Mouse (Mus musculus) testis, postnatal 10 days (tissue): Measurements from ENCODE around the gene Mtmr10.

Source experiments
- DNase-seq: peaks from one replicate; pipeline ENCODE4 v3.0.0; 2021; ENCODE audit warnings: low spot score

Mtmr10 gene

DNA sequence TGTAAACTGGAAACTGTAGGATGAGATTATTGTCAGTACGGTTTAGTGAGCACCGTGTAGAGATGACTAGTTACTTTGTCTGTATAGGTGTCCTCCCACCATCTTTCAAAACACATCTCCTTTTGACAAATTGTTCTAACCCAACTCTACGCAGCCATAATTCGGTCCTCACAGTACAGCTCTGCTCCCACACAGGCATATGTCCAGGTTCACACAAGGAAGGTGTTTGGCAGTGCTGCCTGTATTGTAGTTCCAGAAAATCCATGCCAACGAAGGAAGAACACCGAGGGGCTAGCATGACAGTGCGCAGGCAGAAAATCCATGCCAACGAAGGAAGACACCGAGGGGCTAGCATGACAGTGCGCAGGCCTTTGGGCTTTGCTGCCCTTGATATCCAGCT, 4.3 kb downstream of the Mtmr10 start:
- DNase-seq = no peak

DNA sequence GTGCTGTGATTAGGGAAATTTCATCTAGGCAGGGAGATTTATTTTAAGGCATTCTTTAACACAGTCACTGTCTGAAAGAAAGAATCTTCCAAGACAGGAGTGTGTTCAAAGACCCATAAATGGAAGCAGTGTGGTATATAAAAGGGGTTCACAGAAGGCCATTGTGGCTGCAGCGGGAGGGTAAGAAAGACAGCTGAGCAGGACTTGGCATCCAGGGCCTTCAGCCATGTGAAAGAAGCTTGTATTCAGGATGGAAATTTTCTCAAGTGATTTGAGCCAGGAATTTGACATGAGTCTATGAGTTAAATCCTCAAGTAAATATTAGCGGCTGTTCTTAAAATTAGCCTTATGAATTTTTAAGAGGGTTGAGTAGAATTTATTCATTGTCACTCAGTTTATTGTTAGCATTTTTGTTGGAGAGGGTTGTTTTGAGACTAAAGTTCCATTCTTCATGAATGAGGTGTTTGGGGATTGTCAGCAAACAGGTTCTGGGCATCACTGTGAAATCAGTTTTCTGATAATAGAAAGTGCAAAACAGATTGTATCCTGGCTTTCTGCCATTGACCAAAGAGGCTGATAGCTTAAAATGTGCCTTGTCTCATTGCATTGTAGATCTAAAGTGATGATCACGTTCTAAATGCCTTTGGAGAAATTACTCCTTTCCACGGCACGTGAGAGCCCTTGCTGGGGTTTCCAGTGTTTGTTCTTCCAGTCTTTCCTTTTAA, 9.0 kb downstream of the Mtmr10 start:
- no peak for DNase-seq

DNA sequence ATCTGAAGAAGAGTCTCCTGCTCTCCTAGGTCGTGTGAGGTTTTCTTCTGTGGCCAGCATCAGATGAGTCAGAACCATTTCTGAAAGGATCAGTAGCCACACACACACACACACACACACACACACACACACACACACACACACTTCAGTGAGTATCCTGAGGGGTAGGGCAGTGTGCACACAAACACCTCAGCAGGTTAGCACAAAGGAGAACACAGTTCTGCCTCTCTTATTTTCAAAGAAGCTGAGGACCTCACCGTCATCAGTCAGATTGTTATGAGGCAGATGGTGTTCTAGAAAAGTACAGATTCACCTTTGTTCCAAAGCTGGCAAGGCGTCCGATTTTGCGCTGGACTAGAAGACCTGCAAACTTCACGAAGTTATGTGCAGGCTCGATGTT, 22.8 kb downstream of the Mtmr10 start:
- no peak for DNase-seq

DNA sequence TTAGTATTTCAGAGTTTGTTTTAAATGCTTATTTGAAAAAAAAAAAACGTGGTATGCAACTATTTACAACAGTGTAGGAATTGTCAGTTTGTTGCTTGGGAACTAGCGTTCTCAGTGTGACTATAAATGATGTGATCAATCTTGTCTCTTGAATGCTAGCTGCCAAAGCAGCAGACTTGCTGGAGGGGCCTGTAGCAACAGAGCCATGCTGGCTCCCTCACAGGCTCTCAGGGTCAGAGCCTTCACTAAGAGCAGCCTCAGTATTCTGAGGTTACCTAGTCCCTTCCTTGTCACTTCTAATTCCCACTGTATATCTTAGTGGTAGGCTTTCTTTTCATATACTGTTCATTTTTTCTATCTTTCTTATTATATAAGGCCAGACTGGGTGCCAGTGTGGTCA, 23.3 kb downstream of the Mtmr10 start:
- no peak for DNase-seq

DNA sequence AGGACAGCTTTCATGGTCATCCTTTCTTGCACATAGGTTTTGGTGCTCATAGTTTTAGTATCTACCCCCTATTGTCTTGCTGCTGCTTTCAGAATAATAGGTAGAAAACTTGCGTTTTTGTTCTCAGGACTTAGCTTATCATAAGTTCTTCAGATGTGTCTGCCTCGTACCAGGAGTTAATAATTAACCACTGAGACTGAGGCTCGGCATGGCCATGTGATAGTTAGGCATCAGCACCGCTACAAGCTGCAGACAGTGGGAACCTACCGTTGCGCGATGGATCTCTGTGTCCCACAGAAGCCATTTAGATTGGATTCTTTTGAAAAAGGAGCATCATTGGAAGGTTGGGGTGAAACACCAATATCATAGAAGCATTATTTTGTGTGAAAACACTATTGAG, 25.4 kb downstream of the Mtmr10 start:
- no peak for DNase-seq

DNA sequence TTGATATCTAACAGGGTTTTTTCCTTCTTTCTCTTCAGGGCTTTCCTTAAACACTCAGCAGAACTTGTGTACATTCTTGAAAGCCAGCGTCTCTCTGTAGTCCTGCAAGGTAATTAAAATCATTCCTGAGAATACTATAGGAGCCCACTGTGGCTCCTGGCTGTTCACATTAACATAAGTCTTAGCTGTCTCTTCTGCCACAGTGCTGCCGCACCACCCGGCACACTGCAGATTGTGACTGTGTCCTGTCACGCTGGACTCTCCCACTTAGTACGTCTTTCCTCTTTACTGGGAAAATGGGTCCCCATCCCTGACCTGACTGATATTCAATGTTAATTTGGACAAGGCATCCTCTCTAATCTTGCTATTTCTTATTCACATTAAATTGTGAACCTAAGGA, 33.7 kb downstream of the Mtmr10 start:
- no peak for DNase-seq

DNA sequence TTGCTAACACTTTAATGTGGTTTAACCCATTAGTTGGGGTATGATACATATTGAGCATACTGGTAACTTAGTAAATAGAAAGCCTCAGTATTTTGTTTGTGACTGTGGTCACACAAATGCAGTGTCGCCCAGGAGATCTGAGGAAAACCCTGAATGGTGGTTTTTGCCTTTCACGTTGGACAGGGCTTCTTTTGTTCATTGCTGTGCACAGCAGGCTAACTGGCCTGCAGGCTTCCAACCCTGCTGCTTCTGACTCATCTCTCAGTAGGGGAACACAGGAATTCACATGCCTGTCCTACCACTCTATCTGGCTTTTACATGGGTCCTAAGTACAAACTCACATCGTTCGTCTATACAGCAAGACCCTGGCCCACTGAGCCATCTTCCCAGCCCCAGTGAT, 34.2 kb downstream of the Mtmr10 start:
- DNase-seq = no peak

DNA sequence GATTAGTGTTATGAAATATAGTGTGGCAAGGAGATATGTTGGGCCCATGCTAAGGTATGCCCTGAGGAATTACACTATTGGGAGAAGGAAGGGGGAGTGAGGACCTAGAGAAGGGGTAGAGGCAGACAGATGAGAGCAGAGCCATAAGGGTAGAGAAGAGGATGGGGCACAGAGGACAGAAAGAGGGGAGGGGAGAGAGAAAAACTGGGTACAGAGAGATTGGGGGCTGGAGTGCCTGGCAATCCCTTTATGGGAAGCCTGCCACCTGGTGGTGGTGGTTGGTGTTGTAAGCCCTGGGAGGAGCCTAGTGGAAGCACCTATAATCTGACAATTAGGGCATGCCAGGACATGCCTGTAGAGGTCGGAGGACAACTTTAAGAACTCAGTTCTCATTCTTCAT, 39.4 kb downstream of the Mtmr10 start:
- peak; percentile 90 for DNase-seq

DNA sequence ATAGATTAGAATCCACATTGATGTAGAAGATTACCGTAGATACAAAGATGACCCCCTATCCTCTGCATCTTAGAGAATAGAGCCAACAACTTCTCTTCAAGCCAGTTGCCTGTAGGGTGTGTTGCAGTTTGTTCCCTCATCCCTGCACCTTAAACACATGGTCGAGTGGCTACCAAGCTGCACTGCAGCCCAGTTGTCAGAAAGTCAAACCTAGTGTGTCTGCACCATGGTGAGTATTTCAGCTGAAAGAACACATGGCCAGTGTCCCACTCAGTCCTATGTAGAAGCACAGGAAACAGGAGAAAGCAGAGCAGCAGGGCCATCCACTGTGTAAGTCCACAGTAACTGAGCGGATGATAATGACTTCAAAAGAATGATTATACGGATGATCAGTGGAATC, 40.0 kb downstream of the Mtmr10 start:
- DNase-seq = no peak

DNA sequence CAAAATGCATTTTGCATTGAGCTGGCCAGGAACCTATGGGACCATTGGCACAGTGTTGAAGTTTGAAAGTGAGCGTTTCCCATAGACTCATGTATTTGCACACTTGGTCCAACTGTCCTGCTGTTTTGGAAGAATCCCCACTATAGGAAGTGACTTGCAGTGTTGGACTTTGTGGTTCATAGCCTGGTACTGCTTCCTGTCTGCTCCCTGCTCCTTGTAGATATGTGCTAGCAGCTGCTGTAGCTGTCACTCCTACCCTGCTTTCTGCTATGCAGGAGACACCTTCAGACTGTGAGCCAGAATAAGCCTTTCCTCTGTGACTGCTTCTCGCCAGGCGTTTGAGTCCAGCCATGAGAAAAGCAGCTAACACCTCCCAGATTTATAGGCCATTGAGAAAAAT, 43.9 kb downstream of the Mtmr10 start:
- DNase-seq = no peak

DNA sequence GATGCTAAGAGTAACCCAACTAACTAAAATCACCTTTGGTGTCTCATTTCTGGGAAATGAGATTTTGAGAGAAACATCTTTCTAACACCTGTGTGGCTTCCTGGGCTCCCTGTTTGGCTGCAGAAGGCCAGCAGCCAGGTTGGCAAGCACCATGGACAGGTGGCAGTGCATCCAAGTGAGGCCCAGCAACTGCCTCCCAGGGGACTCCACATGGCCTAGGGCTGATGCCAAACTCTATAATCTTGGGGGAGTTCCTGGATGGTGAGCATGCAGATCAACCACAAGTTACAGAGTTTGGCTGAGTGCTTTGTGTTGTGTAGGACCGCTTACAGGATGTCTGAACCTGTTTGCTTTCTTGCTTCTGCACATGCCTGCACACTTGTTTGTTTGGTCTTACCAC, 45.2 kb downstream of the Mtmr10 start:
- DNase-seq = no peak

DNA sequence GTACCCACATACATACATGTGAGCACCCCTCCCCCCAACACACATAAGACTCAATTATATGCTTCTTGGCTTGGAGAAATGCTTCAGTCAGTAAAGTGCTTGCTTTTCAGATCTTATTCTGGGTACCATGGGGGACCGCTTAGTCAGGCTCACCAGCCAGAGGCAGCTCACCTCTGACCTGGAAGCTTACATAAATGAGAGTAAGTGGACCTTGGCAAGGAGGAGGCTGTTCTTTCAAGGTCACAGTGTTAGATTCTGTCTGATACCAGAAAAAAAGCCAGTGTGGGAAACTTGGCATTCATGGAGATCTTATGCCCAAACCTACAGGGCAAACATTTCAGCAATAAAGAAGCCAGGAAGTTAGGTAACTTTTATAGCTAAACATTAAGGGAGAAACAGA, 60.4 kb downstream of the Mtmr10 start:
- no peak for DNase-seq

DNA sequence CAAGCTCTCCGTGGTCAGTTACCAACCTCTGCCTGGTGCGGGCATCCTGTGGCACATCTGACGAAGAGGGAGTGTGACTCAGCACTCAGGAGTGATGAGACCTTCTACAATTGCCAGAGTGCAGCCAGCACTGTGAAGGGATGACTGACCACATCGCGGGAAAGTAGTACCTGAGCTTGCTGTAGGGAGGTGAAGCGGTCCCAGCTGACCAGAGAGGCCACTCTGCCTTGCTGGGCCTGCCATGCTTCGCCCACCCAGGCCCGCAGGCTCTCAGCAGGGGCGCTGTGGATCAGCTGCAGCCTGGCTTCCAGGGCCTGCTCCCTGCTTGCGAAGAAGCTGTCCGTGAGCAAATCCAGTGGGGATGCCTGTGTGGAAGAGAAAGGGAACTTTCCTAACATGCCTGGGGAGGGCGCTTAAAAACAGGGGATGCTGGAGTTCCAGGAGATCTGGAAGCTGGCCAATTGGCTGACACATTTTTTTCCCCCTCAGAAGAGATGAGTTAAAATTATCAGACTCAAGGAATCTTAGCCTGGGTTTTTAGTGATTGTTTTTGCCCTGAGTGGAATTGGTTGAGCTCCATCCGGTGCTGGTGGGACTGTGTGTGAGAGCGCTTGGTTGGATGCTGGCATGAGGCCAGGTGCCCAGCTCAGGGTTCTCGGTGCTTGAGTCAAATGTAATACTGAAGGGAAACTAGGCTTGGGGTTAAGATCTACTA, 61.9 kb downstream of the Mtmr10 start:
- DNase-seq = no peak

DNA sequence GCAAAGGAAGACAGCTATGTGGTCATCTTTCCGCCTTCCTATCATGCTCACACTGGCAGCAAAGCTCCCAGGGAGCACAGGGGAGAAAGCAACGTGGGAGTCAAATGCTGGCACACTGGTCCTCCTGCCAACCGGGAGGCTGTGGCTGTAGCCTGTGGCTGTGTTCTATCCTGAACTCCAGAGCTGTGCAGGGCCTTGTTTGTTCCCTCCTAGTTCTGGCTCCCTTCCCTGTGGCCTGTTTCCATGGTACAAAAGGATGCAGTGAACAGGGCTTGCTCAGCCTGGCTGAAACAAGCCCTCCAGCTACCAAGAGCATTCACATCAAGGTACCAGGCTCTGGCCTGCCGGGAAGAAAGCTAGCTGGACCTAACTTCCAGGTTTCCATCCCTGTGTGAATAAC, 63.6 kb downstream of the Mtmr10 start:
- DNase-seq = peak; percentile 54

DNA sequence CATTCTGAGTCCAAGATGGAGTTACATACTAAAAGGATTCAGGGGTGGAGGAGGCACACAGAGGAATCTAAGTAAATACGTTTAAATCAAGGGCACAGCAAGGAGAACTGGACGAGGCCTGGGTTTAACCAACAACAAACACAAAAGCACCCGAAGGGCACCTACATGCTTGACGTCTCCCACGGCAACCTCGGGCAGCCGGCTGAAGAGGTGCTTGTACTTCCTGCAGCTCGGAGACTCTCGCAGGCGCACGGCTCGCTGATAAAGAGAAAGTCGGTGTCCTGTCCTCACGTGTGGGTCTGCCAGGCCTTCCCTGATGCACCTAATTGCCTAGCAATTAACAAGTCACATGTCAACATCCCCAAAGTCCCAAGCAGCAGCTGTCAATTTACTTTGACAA, 66.8 kb downstream of the Mtmr10 start:
- no peak for DNase-seq

DNA sequence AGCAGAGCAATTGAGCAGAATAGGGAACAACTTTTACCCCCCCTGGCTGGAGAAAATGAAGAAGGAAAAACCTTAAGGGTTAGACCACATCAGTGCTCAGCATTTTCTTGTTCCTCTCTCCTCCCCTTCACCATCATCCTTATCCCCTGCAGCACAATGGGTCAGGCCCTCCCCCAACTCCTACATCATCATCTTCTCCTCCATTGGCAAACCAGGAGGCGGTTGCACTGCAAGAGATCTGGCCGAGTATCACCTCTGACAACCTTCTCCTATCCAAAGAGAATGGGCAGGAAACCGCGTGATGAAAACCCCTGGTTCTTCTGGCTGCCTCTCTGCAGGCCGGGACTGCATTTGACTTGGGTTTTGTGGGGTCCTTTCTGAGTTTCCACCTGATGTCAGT, 69.2 kb downstream of the Mtmr10 start:
- DNase-seq = no peak

DNA sequence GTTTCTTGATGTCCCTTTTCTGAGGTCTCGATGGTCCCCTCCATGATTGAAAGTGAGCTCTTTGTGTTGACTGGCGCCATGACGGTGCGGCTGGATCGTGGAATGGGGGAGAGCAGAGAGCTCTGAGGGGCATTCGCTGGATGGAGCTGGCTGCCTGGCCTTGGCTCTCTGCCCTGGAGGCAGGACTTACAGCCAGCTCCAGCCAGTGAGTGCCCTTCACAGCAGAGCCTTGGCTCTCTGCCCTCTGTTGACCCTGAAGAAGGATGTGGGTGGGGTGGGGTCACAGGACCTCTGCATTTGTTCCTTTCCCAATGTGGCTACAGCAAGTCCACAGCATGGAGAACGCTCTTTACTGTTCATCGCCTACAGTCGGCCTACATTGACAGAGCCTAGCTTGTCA, 70.0 kb downstream of the Mtmr10 start:
- peak; percentile 82 for DNase-seq

DNA sequence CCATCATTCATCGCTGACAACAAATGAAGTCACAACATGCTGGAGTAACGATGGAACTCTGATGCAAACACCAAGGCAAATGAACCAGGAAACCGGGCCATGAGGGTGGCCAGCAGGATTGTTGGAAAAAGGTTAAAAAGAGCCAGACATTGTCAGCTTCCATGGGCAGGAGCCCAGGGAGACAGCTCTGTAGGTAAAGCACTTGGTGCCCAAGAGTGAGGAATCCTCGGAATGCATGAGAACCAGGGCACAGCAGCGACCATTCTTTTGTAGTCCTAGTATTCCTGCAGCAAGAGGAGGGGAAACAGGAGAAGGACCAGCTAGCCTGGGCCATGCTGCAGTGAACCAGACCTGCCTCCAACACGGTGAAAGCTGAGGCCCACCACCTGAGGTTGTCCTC, 71.2 kb downstream of the Mtmr10 start:
- no peak for DNase-seq

DNA sequence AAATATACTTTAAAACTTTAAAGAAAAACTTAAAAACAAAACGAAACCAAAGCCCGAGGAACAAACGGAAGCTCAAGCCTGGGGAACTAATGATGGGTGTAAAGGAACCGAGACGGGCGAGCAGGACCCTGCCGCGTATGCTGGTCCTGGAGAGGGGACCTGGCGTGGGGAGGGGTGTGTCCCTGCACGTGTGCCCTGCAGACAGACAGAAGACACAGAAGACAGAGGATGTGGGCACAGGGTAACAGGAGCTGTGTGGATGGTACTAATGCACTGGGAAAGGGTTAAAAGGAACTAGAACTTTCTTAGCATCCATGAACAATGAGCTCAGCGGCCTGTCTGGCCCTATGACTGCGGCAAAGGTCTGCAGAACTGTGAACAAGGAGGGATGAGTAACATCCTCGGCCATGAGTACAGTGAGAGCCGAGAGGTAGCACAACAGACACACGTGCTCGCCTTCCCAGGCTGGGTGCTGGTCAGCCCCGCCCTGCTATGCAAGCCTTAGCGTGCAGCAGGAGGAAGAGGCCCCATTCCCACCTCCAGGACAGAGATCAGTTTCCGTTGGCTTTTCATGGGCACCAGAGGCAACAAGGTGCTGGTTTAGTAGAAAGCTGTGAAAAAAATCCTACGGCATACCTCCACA, 72.6 kb downstream of the Mtmr10 start:
- DNase-seq = no peak

DNA sequence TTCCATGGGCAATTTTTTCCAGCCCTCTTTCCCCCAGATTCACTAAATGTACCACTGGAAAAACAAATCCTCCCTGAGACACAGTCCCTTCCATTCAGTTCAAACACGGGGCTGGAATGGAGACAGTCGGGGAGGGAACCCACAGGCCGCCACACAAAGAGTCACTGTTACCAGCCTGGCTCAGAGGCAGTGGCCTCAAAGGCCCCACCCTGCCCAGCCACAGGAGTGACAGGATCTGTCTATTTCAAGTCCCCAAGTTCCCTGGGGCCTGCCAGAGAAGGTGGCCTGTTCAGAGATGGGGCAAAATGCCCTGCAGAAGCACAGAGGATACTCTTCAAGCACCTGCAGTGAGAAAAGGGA, 73.1 kb downstream of the Mtmr10 start:
- no peak for DNase-seq

DNA sequence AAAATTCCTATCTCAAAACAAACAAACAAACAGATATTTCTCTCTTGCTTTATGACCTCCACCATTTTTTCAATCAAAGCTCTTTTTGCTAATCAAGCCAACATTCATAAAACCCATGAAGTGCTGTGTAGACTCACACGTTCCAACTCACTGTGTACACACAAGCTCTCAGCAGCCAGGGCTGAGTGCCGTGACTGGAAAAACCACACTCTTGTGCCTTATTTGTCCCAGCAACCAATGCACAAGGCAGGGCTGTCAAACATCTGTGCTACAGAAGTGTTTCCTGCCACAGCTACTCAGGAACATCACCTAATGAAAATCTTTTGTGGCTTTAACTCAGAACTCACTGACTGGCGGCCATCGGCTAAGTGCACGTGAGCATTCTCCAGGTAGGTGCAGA, 78.4 kb downstream of the Mtmr10 start:
- no peak for DNase-seq

DNA sequence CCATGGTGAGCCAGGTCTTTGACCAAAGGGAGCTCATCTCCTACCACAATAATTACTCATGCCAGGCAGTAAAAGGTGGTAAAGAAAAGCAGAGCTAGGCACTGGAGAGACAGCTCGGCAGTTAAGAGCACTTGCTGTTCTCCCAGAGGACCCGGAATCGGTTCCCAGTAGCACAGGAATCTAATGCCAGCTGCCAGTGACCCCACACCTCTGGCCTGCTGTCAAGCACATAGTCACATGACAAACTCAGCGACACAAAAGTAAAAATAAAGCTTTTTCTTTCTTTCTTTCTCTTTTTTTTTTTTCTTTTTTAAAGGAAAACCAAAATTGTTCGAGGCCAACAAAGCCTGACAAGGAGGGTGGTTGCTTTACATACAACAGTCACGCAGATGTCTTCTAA, 82.4 kb downstream of the Mtmr10 start:
- no peak for DNase-seq
